Mouse (Mus musculus) liver, embryonic 16.5 days (tissue): ENCODE measurements around the gene Def6. TPM values are rescaled to one million over a fixed set of nuclear protein-coding genes. Genes with fewer than 3 reads are reported as not detected.

Experiments used
- ATAC-seq: fragments of 200-750 bp; cut with Nextera tagmentation; 2 replicates; pipeline ENCODE4 v1.8.0; 2017; ENCODE audit warnings: low read depth, mild to moderate bottlenecking, moderate number of reproducible peaks, moderate library complexity
- H3K27ac ChIP-seq: fragments of 300-500 bp; sonication (generic); 2 replicates; pipeline ENCODE4 v1.5.1; 2014; ENCODE audit warnings: mild to moderate bottlenecking, low read length
- H3K27me3 ChIP-seq: fragments of 300-500 bp; sonication (generic); 2 replicates; pipeline ENCODE4 v1.6.1; 2014; ENCODE audit warnings: low read depth, low read length, mixed read lengths; ENCODE audit not compliant: control insufficient read depth, insufficient read depth
- H3K36me3 ChIP-seq: fragments of 300-500 bp; sonication (generic); 2 replicates; pipeline ENCODE4 v1.6.1; 2014; ENCODE audit warnings: mild to moderate bottlenecking; ENCODE audit not compliant: control insufficient read depth, insufficient read depth
- H3K4me1 ChIP-seq: fragments of 300-500 bp; sonication (generic); 2 replicates; pipeline ENCODE4 v1.6.1; 2014; ENCODE audit warnings: low read depth, low read length, mixed read lengths; ENCODE audit not compliant: control insufficient read depth
- H3K4me2 ChIP-seq: fragments of 300-500 bp; sonication (generic); 2 replicates; pipeline ENCODE4 v1.6.1; 2014; ENCODE audit warnings: low read depth, low read length, mixed read lengths
- H3K4me3 ChIP-seq: fragments of 300-500 bp; sonication (generic); 2 replicates; pipeline ENCODE4 v1.5.1; 2014; ENCODE audit warnings: low read depth, mild to moderate bottlenecking, low read length
- H3K9ac ChIP-seq: fragments of 300-500 bp; sonication (generic); 2 replicates; pipeline ENCODE4 v1.6.1; 2014; ENCODE audit warnings: low read depth, low read length
- H3K9me3 ChIP-seq: fragments of 300-500 bp; sonication (generic); replicated peaks from 2 replicates; pipeline ENCODE4 v1.6.1; 2016; ENCODE audit warnings: low read length; ENCODE audit not compliant: control insufficient read depth
- WGBS: fragments of 180-500 bp; shearing (Covaris S2); extraction: QIAGEN DNeasy Blood & Tissue Kit; methylation state at CpG from one replicate; pipeline ENCODE4 v1.1.7; 2014; ENCODE audit not compliant: insufficient replicate concordance; 5-methylcytosine and 5-hydroxymethylcytosine counted together
- polyA plus RNA-seq: library from polyadenylated mRNA; unstranded; fragments of >200 nt; fragmentation: Nextera tagmentation; extraction: Ambion mirVana; gene quantifications from 2 replicates; pipeline ENCODE4 v1.2.1, GENCODE M21; 2015

Def6 gene
- polyA plus RNA-seq, 1 experiment from 2014 or later, result 8.2 TPM

DNA sequence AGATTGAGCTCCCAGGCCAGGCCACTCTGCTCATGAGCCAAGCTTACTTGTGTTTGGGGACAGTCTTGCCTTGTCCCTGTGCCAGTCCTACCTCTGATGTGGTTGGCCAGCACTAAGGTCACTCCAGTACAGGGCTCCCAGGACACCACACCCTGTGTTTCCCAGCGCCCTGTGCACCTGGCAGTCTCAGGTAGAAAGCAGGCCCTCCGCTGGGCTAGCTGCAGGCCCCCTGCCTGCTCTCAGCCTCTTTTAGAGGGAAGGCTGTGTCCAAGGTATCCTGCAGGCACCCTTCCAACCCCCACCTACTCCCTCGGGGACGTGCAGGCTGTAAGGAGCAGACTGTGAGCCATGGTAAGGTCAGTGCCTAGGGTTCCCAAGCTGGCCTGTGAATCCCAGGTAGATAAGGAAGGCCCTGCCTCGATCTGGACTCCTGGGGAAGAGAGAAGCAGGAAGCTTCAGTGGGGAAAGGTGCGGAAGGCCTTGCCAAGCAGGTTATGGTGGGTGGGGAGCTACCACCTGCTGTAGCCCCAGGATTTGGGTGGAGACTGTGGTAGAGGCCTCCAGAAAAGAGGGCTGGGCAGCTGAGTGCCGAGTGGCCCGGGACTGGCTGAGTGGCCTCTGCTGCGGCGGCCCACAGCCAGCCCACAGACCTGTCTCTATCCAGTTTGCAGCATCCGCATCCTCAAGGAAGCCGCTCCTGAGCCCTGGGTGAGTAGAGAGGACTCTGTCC is 64.1 kb downstream of the Def6 start:
- no peak overlapping the region for H3K27ac ChIP-seq

GRCm38 (mm10) chr17:28272281-28272680 is 64.7 kb downstream of the Def6 start:
- H3K9me3 ChIP-seq, result no peaks in the 10 kb centered on the region
- H3K4me1 ChIP-seq, result peaks cover 3% of the 10 kb centered on the region
- H3K27me3 ChIP-seq, result no peaks in the 10 kb centered on the region
- no peaks in the 10 kb centered on the region for H3K36me3 ChIP-seq
- H3K4me3 ChIP-seq, result no peak overlapping the region
- H3K9ac ChIP-seq, result no peak overlapping the region
- H3K27ac ChIP-seq, result no peak overlapping the region
- ATAC-seq, result no peak
- H3K4me2 ChIP-seq, result no peak overlapping the region
- 80% methylated on average over 9 of the region's 9 CpGs for WGBS

More for the DNA sequence above, 64.1 kb downstream of the Def6 start:
- H3K4me3 ChIP-seq, result no peak overlapping the region
- H3K9ac ChIP-seq, result no peak overlapping the region
- ATAC-seq, result no peak
- peaks cover 3% of the 10 kb centered on the region for H3K4me1 ChIP-seq
- no peaks in the 10 kb centered on the region for H3K27me3 ChIP-seq
- 75% methylated on average over 12 of the region's 12 CpGs for WGBS
- H3K36me3 ChIP-seq, result no peaks in the 10 kb centered on the region
- H3K9me3 ChIP-seq, result no peaks in the 10 kb centered on the region
- no peak overlapping the region for H3K4me2 ChIP-seq

- H3K27ac ChIP-seq, result no peak overlapping the region
- H3K4me1 ChIP-seq, result peaks cover 8% of the 10 kb centered on the region
- ATAC-seq, result no peak
Observed at GRCm38 (mm10) chr17:28272837-28273236, 65.3 kb downstream of the Def6 start.

DNA sequence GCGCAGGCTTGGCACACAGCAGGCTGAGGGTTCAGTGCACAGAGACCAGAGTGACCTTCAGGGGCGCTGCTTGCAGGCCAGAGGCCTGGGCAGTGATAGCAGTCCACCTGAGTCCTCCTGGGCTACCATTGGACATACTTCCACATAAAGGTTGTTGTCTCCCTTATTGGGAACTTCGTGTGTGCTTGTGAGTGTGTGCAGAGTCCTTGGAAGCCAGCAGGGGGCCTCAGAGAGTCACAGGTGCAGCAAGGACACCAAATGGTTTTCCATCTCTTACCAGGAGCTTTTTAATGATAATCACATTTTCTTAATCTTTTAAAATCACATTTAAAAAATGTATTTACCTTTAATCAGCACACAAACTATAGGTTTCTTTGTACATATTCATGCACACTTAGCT is 67.2 kb downstream of the Def6 start:
- peaks cover 17% of the 10 kb centered on the region for H3K4me1 ChIP-seq
- H3K9ac ChIP-seq, result no peak overlapping the region
- ATAC-seq, result no peak
- no peak overlapping the region for H3K27ac ChIP-seq
- H3K9me3 ChIP-seq, result no peaks in the 10 kb centered on the region
- H3K36me3 ChIP-seq, result no peaks in the 10 kb centered on the region
- no peaks in the 10 kb centered on the region for H3K27me3 ChIP-seq
- 56% methylated on average over 3 of the region's 3 CpGs for WGBS
- H3K4me3 ChIP-seq, result no peak overlapping the region
- H3K4me2 ChIP-seq, result no peak overlapping the region

More at GRCm38 (mm10) chr17:28272837-28273236, 65.3 kb downstream of the Def6 start:
- H3K9me3 ChIP-seq, result no peaks in the 10 kb centered on the region
- no peaks in the 10 kb centered on the region for H3K36me3 ChIP-seq
- no peaks in the 10 kb centered on the region for H3K27me3 ChIP-seq
- no peak overlapping the region for H3K9ac ChIP-seq
- WGBS, result 60% methylated on average over 6 of the region's 6 CpGs
- no peak overlapping the region for H3K4me3 ChIP-seq
- H3K4me2 ChIP-seq, result no peak overlapping the region

DNA sequence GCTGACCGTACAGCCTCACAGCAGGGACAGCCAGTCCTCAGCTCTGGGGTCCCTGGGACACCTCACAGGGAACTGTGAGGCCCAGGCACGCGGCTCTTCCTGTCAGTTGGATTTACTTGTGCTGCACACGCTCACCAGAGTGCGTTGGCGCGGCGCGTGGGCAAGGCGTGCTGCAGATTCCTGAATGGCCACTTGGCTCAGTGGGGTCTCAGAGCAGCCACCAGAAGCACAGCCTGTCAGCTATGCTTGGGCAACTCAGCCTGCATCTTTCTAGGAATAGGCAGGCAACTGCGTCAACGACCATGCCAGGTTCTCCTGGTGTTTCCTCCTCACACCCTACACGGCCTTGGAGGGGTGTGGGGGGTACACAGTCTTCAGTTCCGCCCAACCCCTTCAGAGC is 69.6 kb downstream of the Def6 start:
- Histone ChIP-seq H3K4me3 (no peak overlapping the region), H3K4me1 (peaks cover 25% of the 10 kb centered on the region), H3K9me3 (no peaks in the 10 kb centered on the region), H3K9ac (no peak overlapping the region), H3K27ac (no peak overlapping the region), H3K36me3 (no peaks in the 10 kb centered on the region), H3K27me3 (no peaks in the 10 kb centered on the region), H3K4me2 (no peak overlapping the region)
- WGBS, result 86% methylated on average over 14 of the region's 14 CpGs
- no peak for ATAC-seq

- no peaks in the 10 kb centered on the region for H3K36me3 ChIP-seq
- H3K9me3 ChIP-seq, result no peaks in the 10 kb centered on the region
- ATAC-seq, result no peak
- H3K9ac ChIP-seq, result no peak overlapping the region
- WGBS, result 63% methylated on average over 10 of the region's 10 CpGs
- no peaks in the 10 kb centered on the region for H3K27me3 ChIP-seq
- H3K27ac ChIP-seq, result no peak overlapping the region
- no peak overlapping the region for H3K4me3 ChIP-seq
- no peak overlapping the region for H3K4me2 ChIP-seq
- peaks cover 25% of the 10 kb centered on the region for H3K4me1 ChIP-seq
Observed at GRCm38 (mm10) chr17:28277721-28278120, 70.1 kb downstream of the Def6 start.

DNA sequence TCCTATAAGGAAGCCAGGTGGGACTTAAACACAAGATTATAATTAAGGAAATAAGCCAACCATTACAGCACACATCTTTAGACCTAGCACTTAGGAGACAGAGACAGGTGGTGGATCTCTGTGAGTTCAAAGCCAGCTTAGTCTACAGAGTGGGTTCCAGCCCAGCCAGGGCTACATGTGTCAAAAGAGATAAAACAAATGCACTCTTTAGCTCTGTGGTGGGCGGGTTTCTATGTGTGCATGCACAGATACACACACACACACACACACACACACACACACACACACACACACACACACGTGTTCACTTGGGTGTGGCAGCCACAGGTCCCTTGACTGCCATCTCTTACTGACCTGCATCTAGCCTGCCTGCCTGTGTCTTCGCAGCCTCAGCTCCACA is 70.6 kb downstream of the Def6 start:
- Histone ChIP-seq H3K4me2 (no peak overlapping the region), H3K4me1 (peaks cover 27% of the 10 kb centered on the region), H3K4me3 (no peak overlapping the region), H3K27ac (no peak overlapping the region), H3K9ac (no peak overlapping the region), H3K27me3 (no peaks in the 10 kb centered on the region), H3K9me3 (no peaks in the 10 kb centered on the region), H3K36me3 (no peaks in the 10 kb centered on the region)
- no peak for ATAC-seq
- WGBS, result 40% methylated on average over 3 of the region's 3 CpGs

Other genes starting within 250 kb of the Def6 start
- gene Tcp11, start 127.1 kb upstream of the Def6 start, polyA plus RNA-seq, result 0.06 and 0.14 TPM in 2 replicates
- gene Scube3, start 65.6 kb upstream of the Def6 start, polyA plus RNA-seq, result 0.12 and 0.21 TPM in 2 replicates
- gene Zfp523, start 30.6 kb upstream of the Def6 start, polyA plus RNA-seq, result 6.2 TPM in 2 replicates
- gene Ppard, start 24.9 kb downstream of the Def6 start, polyA plus RNA-seq, result 0.62 and 0.77 TPM in 2 replicates
- 6.7 and 7.3 TPM in 2 replicates for gene Fance, start 105.7 kb downstream of the Def6 start, polyA plus RNA-seq
- 280 and 310 TPM in 2 replicates for gene Rpl10a, start 120.7 kb downstream of the Def6 start, polyA plus RNA-seq
- 0.50 and 0.52 TPM in 2 replicates for gene Tead3, start 143.0 kb downstream of the Def6 start, polyA plus RNA-seq
- gene Tulp1, start 157.4 kb downstream of the Def6 start, polyA plus RNA-seq, result 0.46 TPM in 1 of 2 replicates, not detected in the other